Mouse (Mus musculus): Measurements from ENCODE around the gene Map3k19. TPM values are rescaled to one million over a fixed set of nuclear protein-coding genes. Genes with fewer than 3 reads are reported as not detected.
A peak's percentile ranks its signal among the peaks of the same experiment; 100 is the strongest.

Map3k19 gene
- polyA plus RNA-seq, 1 experiment from 2014 or later, result 0.82 TPM

- Histone ChIP-seq H3K9ac (ENCODE audit: low read length) (no peak overlapping the region), H3K27ac (ENCODE audit: low read length) (no peak overlapping the region), H3K27me3 (ENCODE audit: control insufficient read depth, insufficient read depth, low read depth, low read length) (no peaks in the 10 kb centered on the region), H3K9me3 (ENCODE audit: control insufficient read depth, low read length) (no peaks in the 10 kb centered on the region), H3K36me3 (ENCODE audit: control insufficient read depth, insufficient read depth, low read length) (no peaks in the 10 kb centered on the region), H3K4me1 (replicated peaks; ENCODE audit: control insufficient read depth, insufficient read depth, low read length) (no peaks in the 10 kb centered on the region), H3K4me3 (ENCODE audit: low read length) (no peak overlapping the region), H3K4me2 (ENCODE audit: low read depth, low read length) (no peak overlapping the region)
- no peak for ATAC-seq (ENCODE audit: low read depth)
- 68% methylated on average over 6 of the region's 6 CpGs for WGBS
Measured at GRCm38 (mm10) chr1:127816381-127816780, 38.5 kb downstream of the Map3k19 start.

DNA sequence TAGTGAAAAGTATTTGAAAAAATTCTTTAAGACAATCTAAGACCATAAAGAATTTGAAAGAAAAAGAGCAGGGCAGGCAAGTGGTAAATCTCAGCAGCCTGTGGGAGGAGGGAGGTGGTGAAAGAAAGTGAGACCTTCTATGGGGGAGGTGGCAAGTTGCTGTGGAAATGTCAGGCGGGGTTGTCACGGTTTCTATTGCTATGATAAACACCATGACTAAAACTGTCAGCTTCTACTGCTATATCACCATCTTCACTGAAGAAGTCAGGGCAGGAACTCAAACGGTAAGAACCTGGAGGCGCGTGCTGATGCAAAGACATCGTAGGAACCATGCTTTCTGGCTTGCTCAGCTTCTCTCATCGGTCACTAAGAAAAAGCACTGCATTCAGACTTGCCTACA is 41.9 kb downstream of the Map3k19 start:
- Histone ChIP-seq H3K27ac (ENCODE audit: low read length) (no peak overlapping the region), H3K27me3 (ENCODE audit: control insufficient read depth, insufficient read depth, low read depth, low read length) (no peaks in the 10 kb centered on the region), H3K9ac (ENCODE audit: low read length) (no peak overlapping the region), H3K4me1 (replicated peaks; ENCODE audit: control insufficient read depth, insufficient read depth, low read length) (no peaks in the 10 kb centered on the region), H3K4me2 (ENCODE audit: low read depth, low read length) (no peak overlapping the region), H3K36me3 (ENCODE audit: control insufficient read depth, insufficient read depth, low read length) (no peaks in the 10 kb centered on the region), H3K9me3 (ENCODE audit: control insufficient read depth, low read length) (no peaks in the 10 kb centered on the region), H3K4me3 (ENCODE audit: low read length) (no peak overlapping the region)
- ATAC-seq (ENCODE audit: low read depth), result no peak
- 57% methylated on average over 7 of the region's 7 CpGs for WGBS

GRCm38 (mm10) chr1:127808671-127809070 is 46.2 kb downstream of the Map3k19 start:
- ATAC-seq (ENCODE audit: low read depth), result no peak
- no peak overlapping the region for H3K27ac ChIP-seq (ENCODE audit: low read length)
- WGBS, result 95% methylated on average over 7 of the region's 7 CpGs

GRCm38 (mm10) chr1:127802916-127803315 is 51.9 kb downstream of the Map3k19 start:
- Histone ChIP-seq H3K27me3 (ENCODE audit: control insufficient read depth, insufficient read depth, low read depth, low read length) (no peaks in the 10 kb centered on the region), H3K27ac (ENCODE audit: low read length) (no peak overlapping the region), H3K4me2 (ENCODE audit: low read depth, low read length) (no peak overlapping the region), H3K36me3 (ENCODE audit: control insufficient read depth, insufficient read depth, low read length) (peaks cover 23% of the 10 kb centered on the region), H3K9me3 (ENCODE audit: control insufficient read depth, low read length) (no peaks in the 10 kb centered on the region), H3K4me1 (replicated peaks; ENCODE audit: control insufficient read depth, insufficient read depth, low read length) (no peaks in the 10 kb centered on the region), H3K4me3 (ENCODE audit: low read length) (no peak overlapping the region), H3K9ac (ENCODE audit: low read length) (no peak overlapping the region)
- WGBS, result 78% methylated on average over 8 of the region's 8 CpGs
- peak; percentile 31; the same call in 1 of the 2 replicates for ATAC-seq (ENCODE audit: low read depth)

More at GRCm38 (mm10) chr1:127808671-127809070, 46.2 kb downstream of the Map3k19 start:
- no peaks in the 10 kb centered on the region for H3K4me1 ChIP-seq (replicated peaks; ENCODE audit: control insufficient read depth, insufficient read depth, low read length)
- H3K36me3 ChIP-seq (ENCODE audit: control insufficient read depth, insufficient read depth, low read length), result peaks cover 3% of the 10 kb centered on the region
- no peak overlapping the region for H3K4me3 ChIP-seq (ENCODE audit: low read length)
- no peak overlapping the region for H3K4me2 ChIP-seq (ENCODE audit: low read depth, low read length)
- no peaks in the 10 kb centered on the region for H3K9me3 ChIP-seq (ENCODE audit: control insufficient read depth, low read length)
- H3K27me3 ChIP-seq (ENCODE audit: control insufficient read depth, insufficient read depth, low read depth, low read length), result no peaks in the 10 kb centered on the region
- H3K9ac ChIP-seq (ENCODE audit: low read length), result no peak overlapping the region

- H3K27ac ChIP-seq (ENCODE audit: low read length), result no peak overlapping the region
- no peaks in the 10 kb centered on the region for H3K4me1 ChIP-seq (replicated peaks; ENCODE audit: control insufficient read depth, insufficient read depth, low read length)
- WGBS, result 83% methylated on average over 1 of the region's 1 CpGs
- H3K36me3 ChIP-seq (ENCODE audit: control insufficient read depth, insufficient read depth, low read length), result peaks cover 8% of the 10 kb centered on the region
- no peak overlapping the region for H3K9ac ChIP-seq (ENCODE audit: low read length)
- no peak overlapping the region for H3K4me3 ChIP-seq (ENCODE audit: low read length)
- no peaks in the 10 kb centered on the region for H3K9me3 ChIP-seq (ENCODE audit: control insufficient read depth, low read length)
- no peak overlapping the region for H3K4me2 ChIP-seq (ENCODE audit: low read depth, low read length)
- ATAC-seq (ENCODE audit: low read depth), result no peak
- H3K27me3 ChIP-seq (ENCODE audit: control insufficient read depth, insufficient read depth, low read depth, low read length), result no peaks in the 10 kb centered on the region
Measured at GRCm38 (mm10) chr1:127796752-127797151, 58.1 kb downstream of the Map3k19 start.

- Histone ChIP-seq H3K9ac (ENCODE audit: low read length) (no peak overlapping the region), H3K36me3 (ENCODE audit: control insufficient read depth, insufficient read depth, low read length) (peaks cover 8% of the 10 kb centered on the region), H3K27ac (ENCODE audit: low read length) (no peak overlapping the region), H3K4me2 (ENCODE audit: low read depth, low read length) (no peak overlapping the region), H3K27me3 (ENCODE audit: control insufficient read depth, insufficient read depth, low read depth, low read length) (no peaks in the 10 kb centered on the region), H3K4me1 (replicated peaks; ENCODE audit: control insufficient read depth, insufficient read depth, low read length) (no peaks in the 10 kb centered on the region), H3K9me3 (ENCODE audit: control insufficient read depth, low read length) (no peaks in the 10 kb centered on the region), H3K4me3 (ENCODE audit: low read length) (no peak overlapping the region)
- no peak for ATAC-seq (ENCODE audit: low read depth)
- 44% methylated on average over 4 of the region's 4 CpGs for WGBS
Measured at GRCm38 (mm10) chr1:127796341-127796740, 58.5 kb downstream of the Map3k19 start.

DNA sequence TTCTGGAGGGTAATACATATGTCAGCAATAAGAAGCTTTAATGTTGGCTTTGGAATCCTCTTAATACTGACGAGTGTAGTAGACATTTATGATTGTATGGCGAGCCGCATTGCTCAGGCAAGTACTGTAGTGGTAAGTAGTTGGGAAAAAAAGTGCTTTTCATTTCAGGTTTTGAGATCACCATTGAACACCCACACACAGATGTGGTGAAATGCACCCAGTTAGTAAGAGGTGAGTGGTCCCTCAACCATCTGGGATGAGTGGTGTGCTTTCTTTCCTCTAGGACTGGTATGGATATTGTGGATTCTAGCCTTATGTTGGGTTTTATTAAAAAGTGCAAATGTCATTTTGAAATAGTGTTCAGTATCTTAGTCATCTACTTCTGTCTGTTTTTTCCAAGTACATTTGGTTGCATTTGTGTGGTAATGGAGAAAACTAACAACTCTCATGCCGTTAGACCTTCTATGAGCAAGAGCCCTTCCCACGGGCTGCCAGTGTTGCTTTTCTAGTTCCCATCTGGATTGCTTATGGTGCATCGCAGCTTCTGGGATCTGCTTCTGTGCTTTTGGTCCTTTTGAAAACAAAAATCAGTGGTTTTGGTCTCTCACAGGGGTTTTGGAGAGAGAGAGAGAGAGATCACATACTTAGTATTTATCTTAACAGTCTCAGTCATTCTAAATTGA is 59.6 kb downstream of the Map3k19 start:
- Histone ChIP-seq H3K4me3 (ENCODE audit: low read length) (no peak overlapping the region), H3K9ac (ENCODE audit: low read length) (no peak overlapping the region), H3K27ac (ENCODE audit: low read length) (no peak overlapping the region), H3K36me3 (ENCODE audit: control insufficient read depth, insufficient read depth, low read length) (peaks cover 8% of the 10 kb centered on the region), H3K9me3 (ENCODE audit: control insufficient read depth, low read length) (no peaks in the 10 kb centered on the region), H3K4me1 (replicated peaks; ENCODE audit: control insufficient read depth, insufficient read depth, low read length) (no peaks in the 10 kb centered on the region), H3K27me3 (ENCODE audit: control insufficient read depth, insufficient read depth, low read depth, low read length) (no peaks in the 10 kb centered on the region), H3K4me2 (ENCODE audit: low read depth, low read length) (no peak overlapping the region)
- no peak for ATAC-seq (ENCODE audit: low read depth)
- 85% methylated on average over 6 of the region's 6 CpGs for WGBS

- Histone ChIP-seq H3K9ac (ENCODE audit: low read length) (no peak overlapping the region), H3K9me3 (ENCODE audit: control insufficient read depth, low read length) (no peaks in the 10 kb centered on the region), H3K36me3 (ENCODE audit: control insufficient read depth, insufficient read depth, low read length) (peaks cover 5% of the 10 kb centered on the region; the same call in 1 of the 2 replicates), H3K4me2 (ENCODE audit: low read depth, low read length) (no peak overlapping the region), H3K27me3 (ENCODE audit: control insufficient read depth, insufficient read depth, low read depth, low read length) (no peaks in the 10 kb centered on the region), H3K4me1 (replicated peaks; ENCODE audit: control insufficient read depth, insufficient read depth, low read length) (no peaks in the 10 kb centered on the region), H3K4me3 (ENCODE audit: low read length) (no peak overlapping the region), H3K27ac (ENCODE audit: low read length) (no peak overlapping the region)
- WGBS, result 70% methylated on average over 1 of the region's 1 CpGs
- no peak for ATAC-seq (ENCODE audit: low read depth)
Measured at GRCm38 (mm10) chr1:127793459-127793858, 61.4 kb downstream of the Map3k19 start.

DNA sequence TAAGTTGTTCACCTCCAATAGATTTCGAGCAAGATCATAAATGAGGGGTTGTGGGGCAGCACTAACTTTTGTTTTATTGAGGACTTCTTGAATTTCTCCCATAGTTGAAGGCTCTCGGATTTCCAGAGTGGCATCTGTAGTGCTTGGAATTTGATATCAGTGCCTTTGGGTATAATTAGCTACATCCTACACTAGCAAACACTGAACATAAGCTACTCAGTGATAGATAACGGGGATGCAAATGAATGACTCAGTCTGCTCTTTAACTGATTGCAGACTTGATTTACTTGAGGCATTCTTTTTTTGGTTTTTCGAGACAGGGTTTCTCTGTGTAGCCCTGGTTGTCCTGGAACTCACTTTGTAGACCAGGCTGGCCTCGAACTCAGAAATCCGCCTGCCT is 65.9 kb downstream of the Map3k19 start:
- H3K4me2 ChIP-seq (ENCODE audit: low read depth, low read length), result no peak overlapping the region
- H3K9me3 ChIP-seq (ENCODE audit: control insufficient read depth, low read length), result no peaks in the 10 kb centered on the region
- no peaks in the 10 kb centered on the region for H3K36me3 ChIP-seq (ENCODE audit: control insufficient read depth, insufficient read depth, low read length)
- no peaks in the 10 kb centered on the region for H3K27me3 ChIP-seq (ENCODE audit: control insufficient read depth, insufficient read depth, low read depth, low read length)
- no peak overlapping the region for H3K27ac ChIP-seq (ENCODE audit: low read length)
- 82% methylated on average over 6 of the region's 6 CpGs for WGBS
- no peak overlapping the region for H3K4me3 ChIP-seq (ENCODE audit: low read length)
- no peak for ATAC-seq (ENCODE audit: low read depth)
- no peak overlapping the region for H3K9ac ChIP-seq (ENCODE audit: low read length)
- no peaks in the 10 kb centered on the region for H3K4me1 ChIP-seq (replicated peaks; ENCODE audit: control insufficient read depth, insufficient read depth, low read length)
